Mouse (Mus musculus): ENCODE results near the gene Traf3ip1. TPM values are rescaled to one million over a fixed set of nuclear protein-coding genes. Genes with fewer than 3 reads are reported as not detected.

Traf3ip1 gene
- total and polyA plus RNA-seq, 3 experiments, result 13.6 to 19.6 TPM; not detected in 1

GRCm38 (mm10) chr1:91446511-91446910, 47.9 kb upstream of the Traf3ip1 start:
- H3K27ac ChIP-seq (ENCODE audit: control insufficient read depth, low read depth, low read length), result no peak overlapping the region
- H3K36me3 ChIP-seq (ENCODE audit: control insufficient read depth in 1 of 2, insufficient read depth in 2 of 2, low read length in 2 of 2), result peaks cover 5 to 10% of the 10 kb centered on the region in 2 experiments
- no peak for TF ChIP-seq ELF1 (IDR thresholded peaks at IDR 0.05; ENCODE audit: low read depth, low read length)
- TF ChIP-seq BHLHE40 (IDR thresholded peaks at IDR 0.05; ENCODE audit: borderline replicate concordance, low read depth, low read length), result no peak
- no peak for TF ChIP-seq SMC3 (IDR thresholded peaks at IDR 0.05; ENCODE audit: low read depth, low read length)
- TF ChIP-seq HCFC1 (IDR thresholded peaks at IDR 0.05; ENCODE audit: low read depth, low read length), result no peak
- no peak for TF ChIP-seq MAX (IDR thresholded peaks at IDR 0.05; ENCODE audit: low read length)
- H3K79me2 ChIP-seq (ENCODE audit: control insufficient read depth, insufficient read depth, low read length, poor library complexity), result no peaks in the 10 kb centered on the region
- no peaks in the 10 kb centered on the region for H3K27me3 ChIP-seq (ENCODE audit: control insufficient read depth in 1 of 2, insufficient read depth in 2 of 2, low read length in 2 of 2)
- no peak overlapping the region for H3K9ac ChIP-seq (ENCODE audit: control insufficient read depth, low read depth, low read length, poor library complexity, severe bottlenecking)
- DNase-seq (ENCODE audit: low read depth, low spot score), result no peak
- no peak overlapping the region for H3K4me3 ChIP-seq (ENCODE audit: control insufficient read depth in 1 of 2, insufficient read depth in 1 of 2, low read depth in 2 of 2, low read length in 2 of 2)
- peaks cover 0 to 10% of the 10 kb centered on the region in 2 experiments; a peak in 2 of 4 replicates for H3K4me1 ChIP-seq (ENCODE audit: control insufficient read depth in 1 of 2, insufficient read depth in 2 of 2, low read length in 2 of 2)
- no peaks in the 10 kb centered on the region for H3K9me3 ChIP-seq (replicated peaks; ENCODE audit: insufficient read depth, low read length)

GRCm38 (mm10) chr1:91448688-91449087, 45.8 kb upstream of the Traf3ip1 start:
- no peak for TF ChIP-seq RCOR1 (IDR thresholded peaks at IDR 0.05; ENCODE audit: low read depth, low read length)
- no peak for TF ChIP-seq E2F4 (IDR thresholded peaks at IDR 0.05; ENCODE audit: borderline replicate concordance, low read depth, low read length)
- TF ChIP-seq MAFK (IDR thresholded peaks at IDR 0.05; ENCODE audit: borderline replicate concordance, low read depth, low read length), result no peak
- TF ChIP-seq ZKSCAN1 (IDR thresholded peaks at IDR 0.05; ENCODE audit: low read depth, low read length), result no peak
- no peak for TF ChIP-seq MYB (IDR thresholded peaks at IDR 0.05; ENCODE audit: low read depth, low read length)
- TF ChIP-seq JUND (IDR thresholded peaks at IDR 0.05; ENCODE audit: low read depth, low read length), result no peak
- TF ChIP-seq TBP (IDR thresholded peaks at IDR 0.05; ENCODE audit: low read depth, low read length), result no peak
- no peak for TF ChIP-seq BHLHE40 (IDR thresholded peaks at IDR 0.05; ENCODE audit: borderline replicate concordance, low read depth, low read length)
- no peak for TF ChIP-seq USF1 (IDR thresholded peaks at IDR 0.05; ENCODE audit: low read depth, low read length)
- no peak for TF ChIP-seq CHD1 (IDR thresholded peaks at IDR 0.05; ENCODE audit: low read depth, low read length)
- TF ChIP-seq MAX (IDR thresholded peaks at IDR 0.05; ENCODE audit: low read length), result no peak
- no peak for TF ChIP-seq ZMIZ1 (IDR thresholded peaks at IDR 0.05; ENCODE audit: low read depth, low read length)
- TF ChIP-seq ELF1 (IDR thresholded peaks at IDR 0.05; ENCODE audit: low read depth, low read length), result no peak
- Histone ChIP-seq H3K9ac (ENCODE audit: control insufficient read depth, low read depth, low read length, poor library complexity, severe bottlenecking) (no peak overlapping the region), H3K79me2 (ENCODE audit: control insufficient read depth, insufficient read depth, low read length, poor library complexity) (peaks cover 1% of the 10 kb centered on the region), H3K4me1 (ENCODE audit: control insufficient read depth in 1 of 2, insufficient read depth in 2 of 2, low read length in 2 of 2) (peaks cover 0 to 22% of the 10 kb centered on the region in 2 experiments; a peak in 3 of 4 replicates), H3K4me3 (ENCODE audit: control insufficient read depth in 1 of 2, insufficient read depth in 1 of 2, low read depth in 2 of 2, low read length in 2 of 2) (no peak overlapping the region), H3K36me3 (ENCODE audit: control insufficient read depth in 1 of 2, insufficient read depth in 2 of 2, low read length in 2 of 2) (peaks cover 5 to 20% of the 10 kb centered on the region in 2 experiments), H3K9me3 (replicated peaks; ENCODE audit: insufficient read depth, low read length) (no peaks in the 10 kb centered on the region), H3K27ac (ENCODE audit: control insufficient read depth, low read depth, low read length) (no peak overlapping the region), H3K27me3 (ENCODE audit: control insufficient read depth in 1 of 2, insufficient read depth in 2 of 2, low read length in 2 of 2) (no peaks in the 10 kb centered on the region)
- DNase-seq (ENCODE audit: low read depth, low spot score), result no peak

Data from MEL (cell line).